Mouse (Mus musculus): ENCODE measurements around the gene Plekha8.

The Plekha8 gene

DNA sequence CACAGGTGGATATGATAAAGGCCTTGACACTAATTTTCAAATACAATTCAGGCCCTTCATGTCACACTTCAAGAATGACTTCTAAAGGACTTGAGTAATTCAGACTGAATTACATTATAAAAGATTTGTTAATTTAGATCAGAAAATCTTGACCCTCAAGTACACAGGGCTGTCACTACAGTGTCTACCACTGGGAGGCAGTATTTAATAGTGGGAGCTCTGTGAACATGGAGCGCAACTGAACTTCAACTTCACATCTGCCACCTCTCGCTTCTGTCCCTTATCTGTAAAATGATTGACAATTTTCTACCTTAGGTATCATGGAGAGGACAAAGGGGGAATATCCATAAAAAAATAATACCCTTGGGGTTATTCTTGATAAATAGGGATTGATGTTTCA, 8.7 kb upstream of the Plekha8 start:
- DNase-seq (ENCODE audit: low spot score in 2 of 2) = peak in 1 of 2 experiments; percentile 55

DNA sequence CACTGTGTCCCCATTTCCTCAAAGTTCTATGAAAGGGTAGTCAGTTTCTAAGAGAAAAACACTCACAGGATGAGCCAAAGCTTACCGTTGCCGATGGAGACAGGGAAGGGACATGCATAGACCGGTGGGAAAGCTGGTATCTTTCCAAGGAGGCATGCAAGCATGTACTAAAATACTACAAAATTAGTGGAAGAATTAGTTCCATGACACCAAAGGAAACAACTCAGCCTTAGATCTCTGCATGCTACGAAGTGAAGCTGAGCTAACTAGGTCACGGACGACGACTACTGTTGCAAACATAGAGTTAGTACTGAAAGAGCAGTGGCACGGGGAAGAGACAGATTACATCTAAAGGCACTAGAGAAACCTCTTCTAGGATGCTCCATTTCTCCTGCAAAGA, 8.0 kb upstream of the Plekha8 start:
- DNase-seq (ENCODE audit: low spot score in 2 of 2) = no peak

DNA sequence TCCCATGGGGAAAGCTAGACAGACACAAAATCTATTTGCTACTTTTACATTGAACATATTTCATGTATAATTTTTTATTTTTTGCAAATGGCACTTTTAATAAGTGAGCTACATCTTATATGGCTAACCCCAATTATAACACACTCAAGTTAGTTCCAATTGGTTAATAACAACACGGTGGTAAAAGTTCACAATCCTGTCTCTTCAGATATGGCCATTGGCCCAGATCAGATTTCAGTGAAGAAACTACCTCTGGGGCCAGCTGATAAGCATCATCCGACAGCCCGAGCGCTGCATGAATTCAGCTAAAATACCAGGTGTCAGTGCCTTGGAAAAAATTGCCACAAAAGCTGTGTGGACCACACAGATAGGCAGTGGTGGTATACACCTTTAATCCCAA, 7.2 kb upstream of the Plekha8 start:
- DNase-seq (ENCODE audit: low spot score in 2 of 2) = no peak

DNA sequence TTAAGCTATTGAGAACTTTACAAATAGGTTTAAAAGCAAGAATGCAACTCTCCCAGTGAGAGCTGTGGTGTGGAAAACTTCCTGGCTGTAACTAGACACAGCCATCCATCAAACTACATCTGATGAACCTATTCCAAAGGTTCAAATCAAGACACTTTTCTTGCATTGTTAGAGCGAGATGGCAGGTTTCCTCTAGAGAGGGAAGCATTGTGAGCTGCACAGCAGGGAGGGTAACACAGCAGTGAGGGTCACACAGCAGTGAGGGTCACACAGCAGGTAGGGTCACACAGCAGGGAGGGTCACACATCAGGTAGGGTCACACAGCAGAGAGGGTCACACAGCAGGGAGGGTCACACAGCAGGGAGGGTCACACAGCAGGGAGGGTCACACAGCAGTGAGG, 6.7 kb upstream of the Plekha8 start:
- no peak for DNase-seq (ENCODE audit: low spot score in 2 of 2)

DNA sequence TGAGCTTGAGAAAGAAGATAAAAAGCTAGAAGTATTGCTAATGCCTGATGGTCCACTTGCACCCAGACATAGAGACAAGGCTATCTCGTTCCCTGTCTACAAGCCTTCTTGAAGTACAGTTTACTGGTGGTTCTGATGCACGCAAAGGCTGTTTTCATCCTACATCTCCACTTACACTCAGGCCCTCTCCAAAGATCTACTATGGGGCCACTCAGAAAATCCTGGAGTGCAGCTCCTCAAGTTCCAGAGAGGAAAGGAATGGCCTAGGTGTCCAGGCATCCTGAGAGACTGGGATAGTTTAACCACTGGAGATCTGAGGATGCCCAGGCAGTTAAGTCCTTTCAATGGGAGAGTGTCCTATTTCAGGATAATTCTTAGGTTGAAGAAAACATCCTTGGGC, 4.2 kb upstream of the Plekha8 start:
- DNase-seq (ENCODE audit: low spot score in 2 of 2) = no peak

DNA sequence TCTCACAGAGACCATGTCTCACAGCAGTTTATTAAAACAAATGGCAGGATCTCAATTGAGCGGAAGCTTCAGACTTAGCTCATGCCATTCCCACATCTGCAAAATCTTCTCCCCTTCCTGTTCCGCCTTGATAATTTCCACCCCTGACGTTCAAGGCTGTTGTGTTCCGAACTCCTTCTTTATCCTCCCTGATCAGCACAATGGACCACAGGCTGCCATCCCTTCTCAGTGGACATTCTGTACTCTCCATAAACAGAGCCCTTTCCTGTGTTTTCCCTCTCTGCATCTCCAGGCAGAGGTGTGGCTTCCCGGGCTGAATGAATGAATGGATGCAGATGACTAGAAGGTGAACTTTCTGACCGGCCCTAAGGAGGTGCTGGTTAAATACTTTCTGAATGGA, 3.1 kb upstream of the Plekha8 start:
- no peak for DNase-seq (ENCODE audit: low spot score in 2 of 2)

DNA sequence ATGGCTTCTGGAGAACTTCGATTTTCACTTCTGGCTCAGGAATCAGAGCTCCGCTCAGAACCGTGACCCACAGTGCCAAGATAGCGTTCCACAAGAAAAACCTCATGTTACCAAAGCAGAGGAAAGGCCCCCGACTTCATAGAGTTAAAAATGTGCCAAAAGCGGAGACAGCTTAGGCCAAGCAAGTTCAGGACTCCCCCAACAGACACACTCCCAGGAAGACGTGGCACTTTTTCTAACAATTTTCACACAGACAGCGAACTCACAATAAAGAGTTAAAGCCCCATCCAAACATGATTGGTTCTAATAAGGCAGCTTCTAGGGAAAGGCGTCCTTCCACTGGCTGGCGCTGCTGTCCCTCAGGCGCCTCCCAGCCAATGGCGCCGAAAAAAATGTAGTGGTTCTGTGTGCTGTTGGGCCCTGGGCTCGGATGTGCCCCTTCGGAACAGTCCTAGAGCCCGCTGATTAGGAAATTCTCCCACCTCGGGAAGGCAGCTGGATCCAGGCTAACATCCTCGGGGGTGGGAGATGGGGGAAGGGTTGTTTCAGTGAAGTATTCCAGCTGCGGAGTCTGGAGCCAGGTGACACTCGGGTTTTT, 1.9 kb upstream of the Plekha8 start:
- DNase-seq (ENCODE audit: low spot score in 2 of 2) = peak; percentile 92 to 97

DNA sequence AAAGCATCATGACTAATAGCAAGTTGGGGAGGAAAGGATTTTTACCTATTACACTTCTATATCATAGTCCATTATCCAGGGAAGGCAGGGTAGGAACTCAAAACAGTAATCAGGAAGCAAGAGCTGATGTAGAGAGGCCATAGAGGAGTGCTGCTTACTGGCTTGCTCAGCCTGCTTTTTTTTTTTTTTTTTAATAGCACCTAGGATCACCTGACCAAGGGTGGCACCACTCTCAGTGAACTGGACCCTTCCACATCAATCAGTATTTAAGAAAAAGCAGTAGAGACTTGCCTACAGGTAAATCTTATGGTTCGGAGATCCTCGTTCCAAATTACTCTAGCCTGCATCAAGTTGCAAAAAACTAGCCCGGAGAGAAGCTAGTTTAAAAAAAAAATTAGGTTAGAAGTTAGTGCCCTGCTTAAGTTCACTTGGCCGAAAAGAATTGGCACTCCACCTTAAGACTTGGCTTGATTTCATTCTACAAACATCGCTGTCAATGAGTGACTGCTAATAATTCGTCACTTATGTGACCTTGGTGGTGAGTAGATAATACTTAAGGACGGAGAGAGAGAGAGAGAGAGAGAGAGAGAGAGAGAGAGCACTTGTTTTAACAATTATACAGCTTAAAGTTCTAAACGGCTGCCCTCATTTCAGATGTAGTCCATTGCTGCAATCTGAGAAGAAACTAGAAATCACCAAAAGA, 994 bp upstream of the Plekha8 start:
- DNase-seq (ENCODE audit: low spot score in 2 of 2) = no peak

DNA sequence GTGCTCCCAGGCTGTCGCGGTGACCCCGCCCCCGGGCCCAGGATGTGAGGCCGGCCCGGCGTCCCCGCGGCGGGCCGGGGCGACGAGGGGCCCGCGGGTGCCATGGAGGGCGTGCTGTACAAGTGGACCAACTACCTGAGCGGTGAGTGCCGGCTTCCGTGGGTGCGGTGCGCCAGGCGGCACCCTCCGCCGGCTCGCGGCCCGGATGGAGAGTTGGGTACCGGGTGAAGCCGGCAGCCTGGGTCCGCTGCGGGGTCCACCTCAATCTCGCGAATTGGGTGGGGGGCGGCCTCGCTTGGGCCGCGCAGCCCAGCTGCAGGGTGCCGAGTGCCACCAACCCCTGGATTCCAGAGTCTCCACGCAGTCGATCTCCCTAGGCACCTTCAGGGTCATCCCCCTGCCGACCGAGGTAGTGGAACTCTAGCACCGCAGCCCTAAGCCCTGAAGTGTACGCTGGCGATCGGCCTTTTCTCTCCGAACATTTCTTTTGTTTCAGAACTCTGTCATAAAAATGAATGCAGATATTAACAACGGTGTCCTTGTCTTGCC, 493 bp downstream of the Plekha8 start:
- peak in 1 of 2 experiments; percentile 21 for DNase-seq (ENCODE audit: low spot score in 2 of 2)

DNA sequence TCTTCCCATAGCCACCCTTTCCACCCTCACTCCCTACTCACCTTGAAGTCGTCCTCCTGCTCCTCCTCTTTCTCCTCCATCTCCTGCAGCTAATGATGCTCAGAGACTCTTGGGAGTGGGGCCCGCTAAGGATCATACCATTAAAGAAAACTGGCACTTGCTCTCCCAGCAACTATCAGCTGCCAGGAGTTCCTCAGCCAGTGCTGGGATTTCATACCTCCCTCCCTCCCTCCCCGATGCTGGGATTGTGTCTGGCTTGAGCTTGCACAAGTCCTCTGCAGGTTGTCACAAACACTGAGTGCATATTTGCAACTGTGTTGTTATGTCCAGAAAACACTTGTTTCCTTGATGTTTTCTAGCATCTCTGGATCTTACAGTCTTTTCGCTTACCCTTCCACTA, 2.3 kb downstream of the Plekha8 start, which contains the start of gene Fkbp14:
Gene Fkbp14, minus strand, starts transcription at position 101 of the 400 bp plus-strand sequence.
- DNase-seq (ENCODE audit: low spot score in 2 of 2) = no peak

DNA sequence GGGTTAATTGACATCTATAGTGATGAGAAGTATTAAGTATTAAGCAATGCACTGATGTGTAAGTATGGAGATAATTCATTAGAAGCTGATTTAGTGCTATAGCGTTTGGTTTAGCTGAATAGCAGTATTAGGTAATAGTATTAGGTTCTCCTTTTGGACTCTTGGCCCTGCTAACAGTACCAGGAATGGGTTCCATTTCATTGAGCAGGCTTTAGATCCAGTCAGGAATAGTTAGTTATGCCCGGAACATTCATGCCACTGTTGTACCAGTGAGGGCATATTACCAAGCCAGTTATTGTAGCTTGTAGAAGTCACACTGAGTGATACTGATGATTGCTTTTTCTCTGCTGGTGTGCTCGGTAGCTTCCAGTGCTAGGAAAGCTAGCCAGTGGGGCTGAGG, 2.8 kb downstream of the Plekha8 start:
- DNase-seq (ENCODE audit: low spot score in 2 of 2) = no peak

DNA sequence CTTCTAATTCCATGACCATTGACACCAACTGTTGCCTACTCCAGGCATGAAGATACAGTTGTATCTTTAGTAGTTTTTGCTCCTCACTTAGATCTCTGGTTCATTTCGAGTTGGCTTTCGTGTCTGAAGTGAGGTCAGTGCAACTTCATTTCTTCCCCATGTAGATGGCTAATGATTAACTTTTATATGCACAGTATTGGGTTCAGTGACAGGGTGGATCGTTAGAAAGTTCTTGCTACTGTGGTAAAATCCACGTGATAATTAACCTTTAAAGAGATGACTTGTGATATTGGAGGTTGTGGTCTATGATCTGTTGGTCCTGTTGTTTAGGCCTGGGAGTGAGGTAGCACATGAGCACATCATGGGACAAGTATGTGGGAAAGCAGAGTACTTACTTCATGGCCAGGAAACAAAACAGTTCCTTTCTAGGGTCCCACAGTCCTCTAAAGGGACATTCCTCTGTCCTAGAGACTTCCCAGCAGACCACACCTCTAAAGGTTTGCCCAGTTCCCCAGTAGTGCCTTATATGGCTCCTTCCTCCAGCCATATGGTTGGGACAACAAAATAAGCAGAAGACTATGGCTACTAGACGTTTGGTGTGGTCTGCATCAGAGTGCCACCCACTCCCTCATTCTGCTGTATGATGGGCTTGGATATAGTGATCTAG, 5.9 kb downstream of the Plekha8 start:
- DNase-seq (ENCODE audit: low spot score in 2 of 2) = no peak

DNA sequence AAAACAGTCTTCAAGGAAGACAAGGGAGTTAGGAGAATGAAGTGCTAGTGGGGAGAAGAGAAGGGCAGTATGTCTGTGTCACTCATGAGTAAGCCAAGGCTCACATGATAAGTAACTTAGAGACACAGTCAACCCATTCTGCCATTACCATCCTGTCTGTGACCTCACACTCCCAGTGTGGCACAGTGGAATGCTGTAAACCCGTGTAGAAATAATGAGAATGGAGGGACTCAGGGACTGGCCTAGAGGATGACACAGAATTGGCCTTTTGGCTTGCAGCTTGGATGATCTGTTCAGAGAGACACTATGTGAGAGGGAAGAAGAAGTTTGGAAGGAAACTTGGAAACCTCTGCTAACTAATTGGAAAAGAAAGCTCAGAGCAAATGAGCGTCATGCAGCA, 8.0 kb downstream of the Plekha8 start:
- DNase-seq (ENCODE audit: low spot score in 2 of 2) = no peak

DNA sequence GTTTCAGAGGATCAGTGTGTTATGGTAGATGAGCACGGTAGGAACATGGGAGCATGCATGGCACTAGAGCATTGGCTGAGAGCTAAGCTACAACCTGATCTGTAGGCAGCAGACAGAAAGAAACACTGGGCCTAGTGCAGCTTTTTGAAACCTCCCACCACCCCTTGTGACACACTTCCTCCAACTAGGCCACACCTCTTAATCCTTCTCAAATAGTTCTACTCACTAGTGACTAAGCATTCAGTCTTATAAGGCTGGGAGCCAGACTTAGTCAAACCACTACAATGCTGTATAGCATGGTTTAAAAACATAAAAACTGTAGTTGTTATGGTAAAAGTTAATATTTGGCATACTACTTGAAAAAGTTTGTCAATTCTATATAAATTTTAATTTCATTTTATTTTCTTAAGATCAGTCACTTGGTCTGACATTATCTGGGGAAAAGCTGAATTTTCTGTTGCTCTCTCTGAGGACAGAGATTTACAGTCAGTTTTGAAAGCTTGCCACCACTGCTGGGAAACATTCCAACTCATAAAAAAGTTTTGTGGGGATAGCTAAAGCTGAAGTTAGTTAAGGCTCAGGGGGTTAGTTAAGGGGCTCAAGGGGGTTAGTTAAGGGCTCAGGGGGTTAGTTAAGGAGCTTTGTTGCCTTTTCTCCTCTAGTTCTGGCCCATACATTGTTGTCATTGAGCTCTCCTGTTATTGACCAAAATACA, 9.2 kb downstream of the Plekha8 start:
- no peak for DNase-seq (ENCODE audit: low spot score in 2 of 2)

DNA sequence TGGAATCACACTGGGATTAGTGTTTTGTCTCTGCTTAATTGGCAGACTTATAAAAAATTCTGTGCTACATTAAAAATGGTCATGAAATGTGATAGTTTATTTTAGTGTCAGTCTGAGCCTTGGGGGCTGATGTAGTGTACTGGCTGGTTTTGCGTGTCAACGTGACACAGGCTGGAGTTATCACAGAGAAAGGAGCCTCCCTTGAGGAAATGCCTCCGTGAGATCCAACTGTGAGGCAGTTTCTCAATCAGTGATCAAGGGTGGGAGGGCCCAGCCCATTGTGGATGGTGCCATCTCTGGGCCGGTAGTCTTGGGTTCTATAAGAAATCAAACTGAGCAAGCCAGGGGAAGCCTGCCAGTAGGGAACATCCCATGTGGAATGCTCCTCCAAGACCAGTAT, 11.3 kb downstream of the Plekha8 start:
- no peak for DNase-seq (ENCODE audit: low spot score in 2 of 2)

DNA sequence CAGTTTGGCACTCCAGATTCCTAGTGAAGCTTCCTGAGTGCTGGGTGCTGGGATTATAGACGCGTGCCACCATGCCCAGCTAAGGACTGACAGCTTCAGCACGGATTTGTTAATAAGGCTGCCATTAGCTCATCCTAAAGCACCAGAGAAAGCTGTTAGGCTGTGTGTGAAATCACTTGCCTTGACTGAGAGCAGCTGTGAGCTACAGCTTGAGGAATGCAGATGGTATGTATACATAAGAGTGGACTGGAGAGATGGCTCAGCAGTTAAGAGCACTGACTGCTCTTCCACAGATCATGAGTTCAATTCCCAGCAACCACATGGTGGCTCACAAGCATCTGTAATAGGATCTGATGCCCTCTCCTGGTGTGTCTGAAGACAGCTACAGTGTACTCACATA, 22.5 kb downstream of the Plekha8 start:
- DNase-seq (ENCODE audit: low spot score in 2 of 2) = no peak

DNA sequence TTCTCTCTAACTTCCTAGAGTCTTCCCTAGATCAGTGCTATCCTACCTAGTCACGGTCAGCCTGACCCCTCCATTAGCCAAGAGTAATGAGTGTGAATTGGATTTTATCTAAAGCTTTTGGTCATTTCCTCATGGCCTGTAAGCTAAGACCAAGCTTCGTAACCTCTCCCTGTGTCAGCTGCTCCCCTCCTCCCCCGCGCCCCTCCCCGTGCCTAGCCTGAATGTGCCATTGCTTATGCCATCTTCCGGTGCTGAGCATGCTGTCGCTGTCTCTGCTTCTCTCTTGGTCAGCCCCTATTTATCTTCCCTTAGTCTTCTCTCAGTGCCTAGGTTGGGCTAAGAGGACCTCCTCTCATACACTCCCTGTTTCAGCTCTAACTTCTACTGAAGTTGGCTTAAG, 24.6 kb downstream of the Plekha8 start:
- DNase-seq (ENCODE audit: low spot score in 2 of 2) = no peak

DNA sequence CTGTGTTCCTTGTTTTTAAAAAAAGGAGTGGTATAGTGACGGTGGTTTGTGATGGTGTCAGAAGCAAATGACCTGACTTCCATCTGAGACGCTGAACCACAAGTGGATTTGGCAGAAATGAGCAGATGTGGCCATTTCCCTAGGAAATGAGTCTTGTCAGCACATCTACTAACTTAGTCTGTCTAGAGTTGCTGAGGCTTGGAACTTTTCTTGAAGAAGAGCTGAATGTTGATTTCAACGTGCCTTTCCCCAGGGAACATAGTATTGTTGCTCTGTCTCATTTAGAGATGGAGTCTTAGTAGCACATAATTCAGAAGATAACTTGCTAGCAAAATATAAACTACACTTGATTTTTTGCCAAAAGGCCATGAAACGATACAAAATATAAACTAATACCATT, 25.4 kb downstream of the Plekha8 start:
- DNase-seq (ENCODE audit: low spot score in 2 of 2) = no peak

DNA sequence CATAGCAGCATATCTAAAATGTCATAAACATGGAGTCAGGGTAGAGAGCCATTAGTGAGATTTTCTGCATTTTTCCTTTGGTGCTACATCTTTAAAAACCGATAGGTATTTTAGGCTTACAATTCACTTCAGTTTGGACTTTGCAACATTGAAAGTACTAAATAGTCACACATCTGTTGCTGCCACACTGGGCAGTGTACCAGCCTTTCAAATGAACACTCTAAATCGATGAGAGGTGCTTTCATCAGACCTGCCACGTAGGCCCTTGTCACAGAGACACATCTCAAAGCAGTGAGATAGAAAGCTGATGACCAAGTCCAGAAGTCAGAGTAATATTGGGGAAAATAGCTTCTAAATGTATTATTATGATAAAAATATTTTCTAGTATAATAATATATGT, 33.5 kb downstream of the Plekha8 start:
- no peak for DNase-seq (ENCODE audit: low spot score in 2 of 2)

DNA sequence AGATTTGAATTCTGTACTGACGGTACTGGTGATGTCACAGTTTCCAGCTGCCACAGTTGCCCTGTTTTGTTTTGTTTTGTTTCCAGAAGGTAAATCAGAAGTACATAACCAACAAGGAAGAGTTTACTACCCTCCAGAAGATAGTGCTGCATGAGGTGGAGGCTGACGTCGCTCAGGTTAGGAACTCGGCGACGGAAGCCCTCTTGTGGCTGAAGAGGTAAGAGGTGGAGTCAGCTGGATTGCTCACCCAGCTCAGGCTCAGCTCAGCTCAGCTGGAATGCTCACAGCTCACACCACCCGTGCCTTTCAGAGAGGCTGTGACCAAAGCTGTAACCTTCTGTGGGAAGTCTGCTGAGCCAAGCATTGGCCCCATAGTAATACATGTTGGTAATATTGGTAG, 34.8 kb downstream of the Plekha8 start:
- DNase-seq (ENCODE audit: low spot score in 2 of 2) = peak in 1 of 2 experiments; percentile 7

DNA sequence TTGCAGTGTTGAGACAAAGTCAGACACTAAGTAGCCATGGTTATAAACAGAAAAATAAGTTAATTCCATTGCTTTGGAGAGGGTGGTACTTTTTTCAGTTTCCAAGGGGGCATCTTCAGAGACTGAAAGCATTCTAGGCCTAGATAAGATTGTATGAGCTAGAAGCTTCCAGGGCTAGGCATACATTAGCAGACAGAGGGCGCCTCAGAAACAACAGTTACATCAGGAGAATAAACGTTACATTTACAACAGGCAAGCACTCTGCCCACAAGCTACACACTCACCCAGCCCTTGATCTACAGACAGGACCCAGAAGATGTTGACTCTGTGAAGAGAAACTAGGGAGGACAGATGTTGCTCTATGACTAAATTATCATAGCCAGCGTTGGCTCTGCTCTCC, 36.6 kb downstream of the Plekha8 start:
- peak in 1 of 2 experiments; percentile 36 for DNase-seq (ENCODE audit: low spot score in 2 of 2)

DNA sequence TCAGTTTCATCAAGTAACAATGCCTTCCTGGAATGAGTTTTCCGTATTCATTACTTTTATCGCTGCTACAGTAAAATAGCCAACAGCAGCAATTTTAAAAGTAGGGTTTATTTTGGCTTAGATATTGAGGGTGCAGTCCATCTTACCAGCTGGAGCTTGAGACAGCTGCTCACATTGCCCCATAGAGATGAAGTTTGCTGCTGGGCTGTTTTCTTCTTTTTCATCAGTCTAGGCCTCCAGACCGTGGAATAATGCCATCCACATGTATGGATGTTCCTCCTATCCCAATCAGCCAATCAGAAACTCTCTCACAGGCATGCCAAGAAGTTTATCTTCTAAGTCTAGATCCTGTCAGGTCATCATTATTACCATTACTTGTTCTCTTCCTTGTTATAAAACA, 45.0 kb downstream of the Plekha8 start:
- DNase-seq (ENCODE audit: low spot score in 2 of 2) = no peak
